Mouse (Mus musculus) lung, postnatal 0 days (tissue): ENCODE measurements around the gene Ltb4r1. TPM values are rescaled to one million over a fixed set of nuclear protein-coding genes. Genes with fewer than 3 reads are reported as not detected.

Source experiments
- ATAC-seq: fragments of 200-750 bp; cut with Nextera tagmentation; 2 replicates; pipeline ENCODE4 v1.8.0; 2017; ENCODE audit warnings: moderate library complexity
- DNase-seq: peaks from one replicate; pipeline ENCODE4 v3.0.0-alpha.2; 2016; ENCODE audit warnings: low spot score
- H3K27ac ChIP-seq: fragments of 300-500 bp; sonication (generic); 2 replicates; pipeline ENCODE4 v1.5.1; 2014; ENCODE audit warnings: antibody characterized with exemption, mild to moderate bottlenecking, low read length, mixed read lengths
- H3K27me3 ChIP-seq: fragments of 300-500 bp; sonication (generic); replicated peaks from 2 replicates; pipeline ENCODE4 v1.6.1; 2014; ENCODE audit warnings: low read length, mixed read lengths; ENCODE audit not compliant: insufficient read depth
- H3K36me3 ChIP-seq: fragments of 300-500 bp; sonication (generic); 2 replicates; pipeline ENCODE4 v1.6.1; 2014; ENCODE audit warnings: low read length, mixed read lengths; ENCODE audit not compliant: insufficient read depth
- H3K4me1 ChIP-seq: fragments of 300-500 bp; sonication (generic); 2 replicates; pipeline ENCODE4 v1.6.1; 2014; ENCODE audit warnings: antibody characterized with exemption, low read depth, low read length, mixed read lengths; ENCODE audit not compliant: insufficient read depth
- H3K4me2 ChIP-seq: fragments of 300-500 bp; sonication (generic); replicated peaks from 2 replicates; pipeline ENCODE4 v1.6.1; 2014; ENCODE audit warnings: low read depth, mild to moderate bottlenecking, low read length, moderate library complexity, mixed read lengths
- H3K4me3 ChIP-seq: fragments of 300-500 bp; sonication (generic); 2 replicates; pipeline ENCODE4 v1.5.1; 2014; ENCODE audit warnings: low read depth, low read length
- H3K9ac ChIP-seq: fragments of 300-500 bp; sonication (generic); replicated peaks from 2 replicates; pipeline ENCODE4 v1.6.1; 2014; ENCODE audit warnings: low read depth, mild to moderate bottlenecking
- H3K9me3 ChIP-seq: fragments of 300-500 bp; sonication (generic); 2 replicates; pipeline ENCODE4 v1.6.1; 2016; ENCODE audit warnings: low read length, mixed read lengths
- CTCF ChIP-seq: IDR thresholded peaks from 2 replicates; pipeline ENCODE4 v1.5.1; 2016; ENCODE audit warnings: antibody characterized with exemption, mild to moderate bottlenecking
- EP300 ChIP-seq: IDR thresholded peaks from 2 replicates; pipeline ENCODE4 v1.6.1; 2016; ENCODE audit warnings: antibody characterized with exemption, mild to moderate bottlenecking, control low read depth
- WGBS: fragments of 180-500 bp; shearing (Covaris S2); extraction: QIAGEN DNeasy Blood & Tissue Kit; methylation state at CpG from one replicate; pipeline ENCODE4 v1.1.7; 2014; 5-methylcytosine and 5-hydroxymethylcytosine counted together
- polyA plus RNA-seq: library from polyadenylated mRNA; unstranded; fragments of >200 nt; fragmentation: Nextera tagmentation; extraction: Ambion mirVana; gene quantifications from 2 replicates; pipeline ENCODE4 v1.2.1, GENCODE M21; 2015

Ltb4r1 gene
- polyA plus RNA-seq, 1 experiment from 2014 or later, result 4.6 TPM

DNA sequence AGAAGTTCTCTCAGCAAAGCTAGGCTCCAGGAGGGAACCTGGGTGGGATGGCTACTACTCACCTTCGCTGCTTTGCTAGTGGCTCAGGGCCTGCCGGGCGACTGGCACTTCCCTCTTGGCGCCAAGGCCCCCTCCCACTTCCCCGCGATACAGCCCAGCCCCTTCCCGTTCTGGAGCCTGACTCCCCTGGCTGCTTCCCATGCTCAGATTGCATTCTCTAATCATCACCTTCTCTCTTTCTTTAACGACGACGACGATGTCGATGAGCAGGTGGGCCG lies 18.1 kb downstream of the Ltb4r1 start, which contains the start of gene Adcy4:
Gene Adcy4, minus strand, starts transcription at position 138 of the 278 bp plus-strand sequence.
- TF ChIP-seq EP300 (no peak), CTCF (no peak)
- Histone ChIP-seq H3K36me3 (no peaks in the 10 kb centered on the region), H3K27me3 (0 out of 2 replicates have a peak, but pooled peaks cover 16% of the 10 kb centered on the region), H3K27ac (peak within 1 kb of the TSS; percentile 84), H3K4me1 (peaks cover 7% of the 10 kb centered on the region; the same call in 1 of the 2 replicates), H3K9ac (peak within 1 kb of the TSS; percentile 27), H3K9me3 (no peaks in the 10 kb centered on the region), H3K4me2 (peak within 1 kb of the TSS; percentile 70), H3K4me3 (peak within 1 kb of the TSS; percentile 49)
- ATAC-seq, result no peak
- WGBS, result 10% methylated on average over 11 of the region's 13 CpGs
- DNase-seq, result no peak

- H3K27me3 ChIP-seq, result 0 out of 2 replicates have a peak, but pooled peaks cover 16% of the 10 kb centered on the region
- no peak overlapping the region for H3K4me3 ChIP-seq
- H3K4me2 ChIP-seq, result no peak overlapping the region
- DNase-seq (peak; percentile 41), ATAC-seq (no peak)
- WGBS, result 33% methylated on average over 6 of the region's 6 CpGs
- H3K27ac ChIP-seq, result no peak overlapping the region
- H3K9ac ChIP-seq, result no peak overlapping the region
- peaks cover 8% of the 10 kb centered on the region; the same call in 1 of the 2 replicates for H3K4me1 ChIP-seq
- H3K9me3 ChIP-seq, result no peaks in the 10 kb centered on the region
- TF ChIP-seq CTCF (peak; percentile 52), EP300 (no peak)
- no peaks in the 10 kb centered on the region for H3K36me3 ChIP-seq
These were observed 19.4 kb downstream of the Ltb4r1 start for GRCm38 (mm10) chr14:55785195-55785594.

DNA sequence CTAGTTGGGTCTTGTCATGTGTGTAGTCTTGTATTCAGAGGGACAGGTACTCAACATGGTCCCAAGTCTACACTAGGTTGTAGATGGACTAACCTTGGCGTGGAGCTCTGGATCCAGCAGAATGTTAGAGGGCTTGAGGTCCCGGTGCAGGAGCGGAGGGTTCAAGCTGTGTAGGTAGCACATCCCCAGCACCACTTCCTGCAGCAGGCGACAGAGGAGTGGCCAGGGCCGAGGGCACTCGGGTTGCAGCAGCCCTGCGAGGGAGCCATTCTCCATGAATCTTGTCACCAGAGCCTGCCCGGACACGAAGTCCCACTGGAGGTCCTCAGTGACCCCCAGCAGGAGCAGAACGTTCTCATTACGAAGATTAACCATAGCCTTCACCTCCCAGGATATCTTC lies 22.0 kb downstream of the Ltb4r1 start:
- Histone ChIP-seq H3K9ac (no peak overlapping the region), H3K9me3 (no peaks in the 10 kb centered on the region), H3K36me3 (no peaks in the 10 kb centered on the region), H3K27me3 (0 out of 2 replicates have a peak, but pooled peaks cover 9% of the 10 kb centered on the region), H3K4me2 (peak overlapping the region; percentile 75), H3K27ac (no peak overlapping the region), H3K4me3 (peak overlapping the region; percentile 38; the same call in 1 of the 2 replicates), H3K4me1 (peaks cover 8% of the 10 kb centered on the region; the same call in 1 of the 2 replicates)
- no peak for TF ChIP-seq EP300
- TF ChIP-seq CTCF, result no peak
- DNase-seq, result no peak
- 31% methylated on average over 11 of the region's 11 CpGs for WGBS
- ATAC-seq, result no peak

- 3% methylated on average over 40 of the region's 40 CpGs for WGBS
- ATAC-seq, result peak; percentile 61
- Histone ChIP-seq H3K4me1 (peaks cover 8% of the 10 kb centered on the region; the same call in 1 of the 2 replicates), H3K27me3 (0 out of 2 replicates have a peak, but pooled peaks cover 9% of the 10 kb centered on the region), H3K36me3 (no peaks in the 10 kb centered on the region), H3K27ac (no peak within 1 kb of the TSS), H3K4me3 (peak within 1 kb of the TSS; percentile 38), H3K9ac (peak within 1 kb of the TSS; percentile 34; the same call in 1 of the 2 replicates), H3K4me2 (peak within 1 kb of the TSS; percentile 75), H3K9me3 (no peaks in the 10 kb centered on the region)
- DNase-seq, result peak; percentile 64
- 0 out of 2 replicates have a peak, but pooled peaks have one; percentile 6 for TF ChIP-seq CTCF
- TF ChIP-seq EP300, result no peak
These were observed 22.7 kb downstream of the Ltb4r1 start, which contains the start of gene Ripk3 for GRCm38 (mm10) chr14:55788256-55789050. Gene Ripk3 (minus strand): TSS chr14:55788865.

- Histone ChIP-seq H3K9me3 (no peaks in the 10 kb centered on the region), H3K4me1 (peaks cover 4% of the 10 kb centered on the region; the same call in 1 of the 2 replicates), H3K27ac (0 out of 2 replicates have a peak overlapping the region, but pooled peaks have one; percentile 16), H3K9ac (no peak overlapping the region), H3K36me3 (no peaks in the 10 kb centered on the region), H3K27me3 (0 out of 2 replicates have a peak, but pooled peaks cover 2% of the 10 kb centered on the region), H3K4me3 (no peak overlapping the region), H3K4me2 (no peak overlapping the region)
- DNase-seq, result peak; percentile 66
- TF ChIP-seq EP300 (peak; percentile 23; the same call in 1 of the 2 replicates), CTCF (no peak)
- 0 out of 2 replicates have a peak, but pooled peaks have one; percentile 12 for ATAC-seq
- 21% methylated on average over 2 of the region's 2 CpGs for WGBS
These were observed 27.7 kb downstream of the Ltb4r1 start for GRCm38 (mm10) chr14:55793461-55793860.

DNA sequence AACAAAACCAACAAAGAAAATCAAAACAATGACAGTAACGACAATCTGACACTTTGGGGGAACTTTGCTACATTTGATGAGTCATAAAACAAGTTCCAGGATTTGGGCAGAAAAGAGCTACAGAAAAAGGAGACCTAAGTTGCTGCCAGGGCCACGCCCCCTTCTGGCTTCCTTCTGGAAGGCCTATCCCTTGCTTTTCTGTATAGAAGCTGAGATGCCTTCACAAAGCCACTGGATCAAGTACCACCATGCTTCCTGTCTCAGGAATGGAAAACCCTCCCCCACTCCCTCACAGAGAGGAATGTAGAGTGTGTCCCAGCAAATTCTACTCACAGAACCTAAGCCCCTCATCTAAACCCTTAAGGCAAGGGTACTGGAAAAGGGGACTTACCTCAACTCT lies 28.2 kb downstream of the Ltb4r1 start:
- Histone ChIP-seq H3K27me3 (no peaks in the 10 kb centered on the region), H3K9me3 (no peaks in the 10 kb centered on the region), H3K36me3 (no peaks in the 10 kb centered on the region), H3K9ac (no peak overlapping the region), H3K4me3 (no peak overlapping the region), H3K4me1 (peaks cover under 1% of the 10 kb centered on the region; the same call in 1 of the 2 replicates), H3K27ac (0 out of 2 replicates have a peak overlapping the region, but pooled peaks have one; percentile 16), H3K4me2 (no peak overlapping the region)
- WGBS, result 44% methylated on average over 2 of the region's 2 CpGs
- no peak for TF ChIP-seq EP300
- TF ChIP-seq CTCF, result no peak
- peak; percentile 21; the same call in 1 of the 2 replicates for ATAC-seq
- peak; percentile 74 for DNase-seq
